Mouse (Mus musculus) forebrain, embryonic 11.5 days (tissue): ENCODE measurements around the gene Rassf1. TPM values are rescaled to one million over a fixed set of nuclear protein-coding genes. Genes with fewer than 3 reads are reported as not detected.

Experiments used
- ATAC-seq: fragments of 200-750 bp; cut with Nextera tagmentation; replicated peaks from 2 replicates; pipeline ENCODE4 v1.8.0; 2017; ENCODE audit warnings: moderate TSS enrichment; ENCODE audit not compliant: low FRiP score
- DNase-seq: peaks from one replicate; pipeline ENCODE4 v3.0.0-alpha.2; 2017; ENCODE audit warnings: low spot score
- H3K27ac ChIP-seq: fragments of 300-500 bp; sonication (generic); 2 replicates; pipeline ENCODE4 v1.5.1; 2014; ENCODE audit warnings: low read depth, low read length
- H3K27me3 ChIP-seq: fragments of 300-500 bp; sonication (generic); 2 replicates; pipeline ENCODE4 v1.6.1; 2014; ENCODE audit warnings: mild to moderate bottlenecking, low read length, mixed read lengths; ENCODE audit not compliant: control insufficient read depth, insufficient read depth
- H3K36me3 ChIP-seq: fragments of 300-500 bp; sonication (generic); 2 replicates; pipeline ENCODE4 v1.6.1; 2014; ENCODE audit warnings: mild to moderate bottlenecking, low read length, moderate library complexity, mixed read lengths; ENCODE audit not compliant: control insufficient read depth, insufficient read depth
- H3K4me1 ChIP-seq: fragments of 300-500 bp; sonication (generic); replicated peaks from 2 replicates; pipeline ENCODE4 v1.6.1; 2014; ENCODE audit warnings: low read length, mixed read lengths; ENCODE audit not compliant: control insufficient read depth, insufficient read depth
- H3K4me2 ChIP-seq: fragments of 300-500 bp; sonication (generic); 2 replicates; pipeline ENCODE4 v1.6.1; 2014; ENCODE audit warnings: low read depth, mild to moderate bottlenecking, low read length, moderate library complexity, mixed read lengths; ENCODE audit not compliant: severe bottlenecking
- H3K4me3 ChIP-seq: fragments of 300-500 bp; sonication (generic); 2 replicates; pipeline ENCODE4 v1.5.1; 2014; ENCODE audit warnings: low read depth, low read length
- H3K9ac ChIP-seq: fragments of 300-500 bp; sonication (generic); 2 replicates; pipeline ENCODE4 v1.6.1; 2014; ENCODE audit warnings: low read length
- H3K9me3 ChIP-seq: fragments of 300-500 bp; sonication (generic); 2 replicates; pipeline ENCODE4 v1.6.1; 2016; ENCODE audit warnings: low read length, mixed read lengths; ENCODE audit not compliant: control insufficient read depth
- WGBS: fragments of 180-500 bp; shearing (Covaris S2); extraction: QIAGEN DNeasy Blood & Tissue Kit; methylation state at CpG from one replicate; pipeline ENCODE4 v1.1.7; 2014; 5-methylcytosine and 5-hydroxymethylcytosine counted together
- polyA plus RNA-seq: library from polyadenylated mRNA; unstranded; fragments of >200 nt; fragmentation: Nextera tagmentation; extraction: Ambion mirVana; gene quantifications from 2 replicates; pipeline ENCODE4 v1.2.1, GENCODE M21; 2014

Gene Rassf1
- polyA plus RNA-seq, 1 experiment from 2014 or later: 48.2 TPM

GRCm38 (mm10) chr9:107534408-107535202, 16.8 kb upstream of the Rassf1 start:
- no peaks in the 10 kb centered on the region for H3K27me3 ChIP-seq
- H3K36me3 ChIP-seq: peaks cover 7% of the 10 kb centered on the region
- no peaks in the 10 kb centered on the region for H3K9me3 ChIP-seq
- H3K4me2 ChIP-seq: peak overlapping the region; percentile 78
- WGBS: under 1% methylated on average over 40 of the region's 40 CpGs
- no peak overlapping the region for H3K27ac ChIP-seq
- ATAC-seq (peak; percentile 32), DNase-seq (peak; percentile 67)
- H3K9ac ChIP-seq: peak overlapping the region; percentile 80
- peaks cover 17% of the 10 kb centered on the region for H3K4me1 ChIP-seq
- H3K4me3 ChIP-seq: peak overlapping the region; percentile 60

DNA sequence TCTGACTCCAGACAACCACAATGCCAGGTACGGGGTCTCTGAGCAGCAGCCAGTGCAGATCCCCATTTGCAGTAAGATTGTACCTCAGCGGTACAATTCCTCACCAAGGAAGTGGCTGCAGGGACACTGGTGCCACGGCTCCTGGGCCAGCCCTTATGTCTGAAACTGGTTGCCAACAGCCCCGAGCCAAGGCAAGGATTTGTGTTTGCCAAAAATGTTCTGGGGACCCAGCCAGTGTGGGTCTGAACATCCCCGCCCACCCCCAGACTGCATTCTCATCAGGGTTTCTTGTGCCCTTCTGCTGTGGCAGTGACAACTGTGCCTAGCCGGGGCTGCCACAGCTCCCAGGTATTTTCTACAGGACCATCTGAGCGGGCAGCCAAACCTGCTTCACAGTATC, 13.1 kb upstream of the Rassf1 start:
- no peak for DNase-seq
- WGBS: 96% methylated on average over 7 of the region's 7 CpGs
- H3K4me1 ChIP-seq: peaks cover 19% of the 10 kb centered on the region

GRCm38 (mm10) chr9:107538711-107539110, 12.6 kb upstream of the Rassf1 start:
- Histone ChIP-seq H3K9me3 (no peaks in the 10 kb centered on the region), H3K4me3 (no peak overlapping the region), H3K4me1 (peaks cover 19% of the 10 kb centered on the region), H3K27me3 (no peaks in the 10 kb centered on the region), H3K36me3 (peaks cover 7% of the 10 kb centered on the region), H3K4me2 (no peak overlapping the region), H3K27ac (no peak overlapping the region), H3K9ac (no peak overlapping the region)
- ATAC-seq (no peak), DNase-seq (no peak)
- 95% methylated on average over 3 of the region's 3 CpGs for WGBS

More for the DNA sequence above, 13.1 kb upstream of the Rassf1 start:
- H3K4me3 ChIP-seq: no peak overlapping the region
- H3K9ac ChIP-seq: no peak overlapping the region
- H3K27me3 ChIP-seq: no peaks in the 10 kb centered on the region
- no peaks in the 10 kb centered on the region for H3K9me3 ChIP-seq
- ATAC-seq: no peak
- H3K27ac ChIP-seq: no peak overlapping the region
- peaks cover 7% of the 10 kb centered on the region for H3K36me3 ChIP-seq
- H3K4me2 ChIP-seq: no peak overlapping the region

DNA sequence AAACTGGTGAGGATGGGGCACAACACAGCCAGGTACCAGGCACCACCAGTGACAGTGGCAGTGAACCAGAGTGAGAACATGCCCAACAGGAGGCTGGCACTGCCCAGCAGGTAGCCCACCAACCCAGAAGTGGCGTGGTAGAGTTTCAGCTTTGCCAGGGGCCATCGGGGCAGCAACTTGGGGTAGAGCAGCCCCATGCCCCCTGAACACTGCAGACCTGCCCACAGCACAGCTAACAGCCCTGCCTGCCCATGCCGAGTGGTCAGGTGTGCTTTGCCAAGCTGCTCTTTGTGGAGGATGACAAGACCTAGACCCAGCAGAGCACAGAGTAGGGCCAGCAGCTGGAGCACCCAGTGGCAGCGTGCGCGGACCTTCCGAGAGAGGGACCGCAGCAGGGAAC, 11.4 kb upstream of the Rassf1 start:
- Histone ChIP-seq H3K9me3 (no peaks in the 10 kb centered on the region), H3K4me2 (no peak overlapping the region), H3K4me3 (no peak overlapping the region), H3K9ac (no peak overlapping the region), H3K4me1 (peaks cover 17% of the 10 kb centered on the region), H3K27ac (no peak overlapping the region), H3K36me3 (peaks cover 7% of the 10 kb centered on the region), H3K27me3 (no peaks in the 10 kb centered on the region)
- ATAC-seq (no peak), DNase-seq (no peak)
- 98% methylated on average over 8 of the region's 8 CpGs for WGBS

DNA sequence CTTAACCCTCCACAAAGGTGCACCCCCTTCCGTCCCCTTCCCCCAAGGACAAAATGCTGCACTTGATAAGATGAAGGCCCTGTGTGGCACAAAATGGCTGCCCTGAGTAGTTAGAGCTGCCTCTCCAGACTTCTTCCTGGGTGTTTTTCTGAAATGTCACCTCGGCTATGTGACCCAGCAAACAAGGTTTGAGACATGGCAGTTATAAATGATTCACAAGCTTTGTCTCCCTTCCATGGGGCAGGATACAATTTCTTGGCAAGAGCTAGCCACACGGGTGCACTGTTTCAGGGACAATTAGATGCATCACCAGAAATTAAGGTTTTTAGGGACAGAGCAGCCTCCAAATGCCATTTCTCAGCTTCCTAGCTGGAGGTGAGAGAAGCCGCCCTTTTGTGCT, 10.9 kb upstream of the Rassf1 start:
- Histone ChIP-seq H3K4me3 (no peak overlapping the region), H3K27ac (no peak overlapping the region), H3K9me3 (no peaks in the 10 kb centered on the region), H3K9ac (no peak overlapping the region), H3K4me2 (no peak overlapping the region), H3K27me3 (no peaks in the 10 kb centered on the region), H3K4me1 (peaks cover 17% of the 10 kb centered on the region), H3K36me3 (peaks cover 7% of the 10 kb centered on the region)
- 80% methylated on average over 4 of the region's 4 CpGs for WGBS
- DNase-seq (no peak), ATAC-seq (no peak)

DNA sequence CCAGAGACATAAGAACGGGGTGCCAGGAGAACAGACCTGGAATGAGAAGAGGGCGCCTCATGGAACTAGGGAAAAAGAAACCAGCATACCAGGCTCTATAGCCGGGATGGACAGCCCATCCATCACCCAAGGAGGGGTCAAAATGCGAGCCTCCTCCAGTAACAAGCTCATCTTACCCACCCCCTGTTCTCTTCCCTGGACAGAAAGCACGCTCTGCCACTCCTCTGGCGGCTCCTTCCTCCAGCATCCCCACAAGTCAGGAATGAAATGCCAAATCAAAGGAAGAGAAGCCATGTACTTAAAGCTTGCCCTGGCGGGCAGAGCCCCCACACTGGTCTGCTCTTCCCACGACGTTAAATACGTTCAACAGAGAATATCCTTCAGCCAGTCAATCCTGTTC, 10.3 kb upstream of the Rassf1 start:
- Histone ChIP-seq H3K27me3 (no peaks in the 10 kb centered on the region), H3K4me3 (peak overlapping the region; percentile 63), H3K9me3 (no peaks in the 10 kb centered on the region), H3K27ac (no peak overlapping the region), H3K9ac (no peak overlapping the region; the same call in 1 of the 2 replicates), H3K4me2 (peak overlapping the region; percentile 95), H3K4me1 (peaks cover 12% of the 10 kb centered on the region), H3K36me3 (peaks cover 7% of the 10 kb centered on the region)
- DNase-seq: no peak
- ATAC-seq: no peak
- 38% methylated on average over 10 of the region's 10 CpGs for WGBS

GRCm38 (mm10) chr9:107541474-107542351, 9.6 kb upstream of the Rassf1 start, which contains the start of the genes Cyb561d2 and Nprl2:
Cyb561d2 (minus strand) TSS chr9:107542193.
Nprl2 (plus strand) TSS chr9:107542226.
- DNase-seq: peak; percentile 96
- peak; percentile 83 for ATAC-seq
- Histone ChIP-seq H3K36me3 (peaks cover 7% of the 10 kb centered on the region), H3K9me3 (no peaks in the 10 kb centered on the region), H3K4me1 (peaks cover 9% of the 10 kb centered on the region), H3K4me2 (peak within 1 kb of the TSS; percentile 95), H3K27me3 (no peaks in the 10 kb centered on the region), H3K27ac (no peak within 1 kb of the TSS), H3K9ac (peak within 1 kb of the TSS; percentile 66), H3K4me3 (peak within 1 kb of the TSS; percentile 63)
- WGBS: 1% methylated on average over 46 of the region's 46 CpGs

GRCm38 (mm10) chr9:107542352-107542686, 9.0 kb upstream of the Rassf1 start:
- H3K36me3 ChIP-seq: peaks cover 7% of the 10 kb centered on the region
- H3K4me1 ChIP-seq: peaks cover 11% of the 10 kb centered on the region; the same call in 1 of the 2 replicates

More at GRCm38 (mm10) chr9:107542352-107542686, 9.0 kb upstream of the Rassf1 start:
- peak overlapping the region; percentile 95 for H3K4me2 ChIP-seq
- peak; percentile 14; the same call in 1 of the 2 replicates for ATAC-seq
- peak overlapping the region; percentile 66 for H3K9ac ChIP-seq
- H3K27me3 ChIP-seq: no peaks in the 10 kb centered on the region
- H3K4me3 ChIP-seq: peak overlapping the region; percentile 63
- WGBS: 1% methylated on average over 11 of the region's 11 CpGs
- no peaks in the 10 kb centered on the region for H3K9me3 ChIP-seq
- DNase-seq: no peak
- no peak overlapping the region for H3K27ac ChIP-seq
